Mouse (Mus musculus): ENCODE data around the gene Hsd3b2. TPM values are rescaled to one million over a fixed set of nuclear protein-coding genes. Genes with fewer than 3 reads are reported as not detected.

The Hsd3b2 gene
- total and polyA plus RNA-seq, 2 experiments from 2014 or later: 0.11 TPM; not detected in 1

GRCm38 (mm10) chr3:98720740-98721139 is 3.6 kb downstream of the Hsd3b2 start:
- no peaks in the 10 kb centered on the region for H3K4me1 ChIP-seq (ENCODE audit: insufficient read depth)
- H3K36me3 ChIP-seq (ENCODE audit: insufficient read depth): no peaks in the 10 kb centered on the region
- no peaks in the 10 kb centered on the region for H3K27me3 ChIP-seq (ENCODE audit: insufficient read depth, low read length)
- no peak overlapping the region for H3K4me3 ChIP-seq (ENCODE audit: low read depth, low read length)
- DNase-seq: no peak
- no peak for ATAC-seq
- no peak overlapping the region for H3K27ac ChIP-seq (ENCODE audit: low read depth, low read length)
- no peak overlapping the region for H3K4me2 ChIP-seq (ENCODE audit: low read depth)
- H3K9ac ChIP-seq: no peak overlapping the region
- no peaks in the 10 kb centered on the region for H3K9me3 ChIP-seq (ENCODE audit: low read length)
- no peak for TF ChIP-seq CTCF (IDR thresholded peaks at IDR 0.05; ENCODE audit: low read depth)

DNA sequence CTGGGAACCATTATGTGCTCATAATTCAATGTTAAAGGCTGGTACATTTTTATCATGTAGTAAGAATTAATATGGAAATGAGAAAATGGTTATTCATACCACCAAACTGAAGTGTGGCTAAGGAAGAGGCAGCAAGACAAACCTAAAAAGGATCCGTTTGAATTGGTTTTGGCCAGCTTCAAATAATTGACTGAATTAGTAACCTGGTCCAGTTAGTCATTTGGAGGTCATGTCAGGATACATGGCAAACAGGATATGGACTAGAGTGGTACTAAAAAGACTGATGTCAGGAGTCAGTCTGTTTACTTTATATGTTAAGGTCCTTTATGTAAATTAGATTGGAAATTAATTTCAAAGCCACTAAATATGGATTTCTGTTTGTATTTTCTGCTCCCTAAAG is 41.9 kb downstream of the Hsd3b2 start:
- no peak overlapping the region for H3K4me3 ChIP-seq (ENCODE audit: low read depth, low read length)
- no peaks in the 10 kb centered on the region for H3K9me3 ChIP-seq (ENCODE audit: low read length)
- no peaks in the 10 kb centered on the region for H3K36me3 ChIP-seq (ENCODE audit: insufficient read depth)
- ATAC-seq (no peak), DNase-seq (no peak)
- no peak overlapping the region for H3K9ac ChIP-seq
- TF ChIP-seq CTCF (IDR thresholded peaks at IDR 0.05; ENCODE audit: low read depth): no peak
- H3K4me2 ChIP-seq (ENCODE audit: low read depth): no peak overlapping the region
- H3K27ac ChIP-seq (ENCODE audit: low read depth, low read length): no peak overlapping the region
- no peaks in the 10 kb centered on the region for H3K27me3 ChIP-seq (ENCODE audit: insufficient read depth, low read length)
- 85% methylated on average over 1 of the region's 1 CpGs for WGBS
- no peaks in the 10 kb centered on the region for H3K4me1 ChIP-seq (ENCODE audit: insufficient read depth)

DNA sequence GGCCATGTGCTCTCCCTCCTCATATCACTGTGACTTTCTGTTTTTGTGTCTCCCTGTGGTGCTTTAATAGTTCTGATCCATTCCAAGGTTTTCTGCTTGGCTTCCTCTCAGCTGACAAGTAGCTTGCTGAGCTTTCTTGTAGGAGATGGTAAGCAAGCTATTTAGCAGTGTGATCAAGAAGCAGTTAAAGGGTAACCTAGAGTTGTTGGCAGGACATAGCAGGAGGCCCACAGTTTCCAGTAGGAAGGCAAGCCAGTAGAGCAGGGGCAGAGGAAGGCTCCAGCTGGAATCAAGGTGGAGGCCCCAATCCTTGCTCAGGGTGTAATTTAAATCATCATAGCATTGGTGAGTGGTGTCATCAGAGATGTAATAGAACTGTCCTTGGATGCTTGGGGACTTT is 43.6 kb downstream of the Hsd3b2 start:
- H3K4me3 ChIP-seq (ENCODE audit: low read depth, low read length): no peak overlapping the region
- H3K27me3 ChIP-seq (ENCODE audit: insufficient read depth, low read length): no peaks in the 10 kb centered on the region
- no peak for TF ChIP-seq CTCF (IDR thresholded peaks at IDR 0.05; ENCODE audit: low read depth)
- H3K36me3 ChIP-seq (ENCODE audit: insufficient read depth): no peaks in the 10 kb centered on the region
- no peaks in the 10 kb centered on the region for H3K4me1 ChIP-seq (ENCODE audit: insufficient read depth)
- ATAC-seq: no peak
- no peak overlapping the region for H3K4me2 ChIP-seq (ENCODE audit: low read depth)
- DNase-seq: no peak
- no peak overlapping the region for H3K9ac ChIP-seq
- H3K9me3 ChIP-seq (ENCODE audit: low read length): no peaks in the 10 kb centered on the region
- H3K27ac ChIP-seq (ENCODE audit: low read depth, low read length): no peak overlapping the region

Other genes with a start within 250 kb of the Hsd3b2 start
- gene Hsd3b4, start 214.0 kb downstream of the Hsd3b2 start, total RNA-seq (2014; rRNA removed): not detected in 2 replicates
- not detected in 2 replicates for gene Hsd3b4, start 214.0 kb downstream of the Hsd3b2 start, polyA plus RNA-seq (2015; fragmentation: Nextera tagmentation; extraction: Ambion mirVana)
- not detected in 2 replicates for gene Gm10681, start 135.7 kb downstream of the Hsd3b2 start, total RNA-seq (2014; rRNA removed)
- gene Gm10681, start 135.7 kb downstream of the Hsd3b2 start, polyA plus RNA-seq (2015; fragmentation: Nextera tagmentation; extraction: Ambion mirVana): not detected in 2 replicates
- not detected in 2 replicates for gene Hsd3b5, start 94.3 kb downstream of the Hsd3b2 start, total RNA-seq (2014; rRNA removed)
- not detected in 2 replicates for gene Hsd3b5, start 94.3 kb downstream of the Hsd3b2 start, polyA plus RNA-seq (2015; fragmentation: Nextera tagmentation; extraction: Ambion mirVana)
- not detected in 2 replicates for gene Hsd3b3, start 38.6 kb upstream of the Hsd3b2 start, total RNA-seq (2014; rRNA removed)
- 0.05 TPM in 1 of 2 replicates, not detected in the other for gene Hsd3b3, start 38.6 kb upstream of the Hsd3b2 start, polyA plus RNA-seq (2015; fragmentation: Nextera tagmentation; extraction: Ambion mirVana)
- not detected in 2 replicates for gene Hsd3b6, start 89.9 kb upstream of the Hsd3b2 start, total RNA-seq (2014; rRNA removed)
- gene Hsd3b6, start 89.9 kb upstream of the Hsd3b2 start, polyA plus RNA-seq (2015; fragmentation: Nextera tagmentation; extraction: Ambion mirVana): 0.12 TPM in 1 of 2 replicates, not detected in the other
- gene Hsd3b1, start 135.3 kb upstream of the Hsd3b2 start, total RNA-seq (2014; rRNA removed): not detected in 2 replicates
- not detected in 2 replicates for gene Hsd3b1, start 135.3 kb upstream of the Hsd3b2 start, polyA plus RNA-seq (2015; fragmentation: Nextera tagmentation; extraction: Ambion mirVana)
- not detected in 2 replicates for gene Hao2, start 168.7 kb upstream of the Hsd3b2 start, total RNA-seq (2014; rRNA removed)
- not detected in 2 replicates for gene Hao2, start 168.7 kb upstream of the Hsd3b2 start, polyA plus RNA-seq (2015; fragmentation: Nextera tagmentation; extraction: Ambion mirVana)